Mouse (Mus musculus) spleen, adult 2 months (tissue): ENCODE measurements around the gene Atrip. TPM values are rescaled to one million over a fixed set of nuclear protein-coding genes. Genes with fewer than 3 reads are reported as not detected.

ENCODE experiments used
- DNase-seq, 2 experiments: peaks; one replicate each; pipeline versions ENCODE4 v3.0.0 to v3.0.0-alpha.2; 2012 to 2021; ENCODE audit warnings: low spot score in 2 of 2, low read depth in 1 of 2
- H3K27ac ChIP-seq: fragments of 200-500 bp; 2 replicates; pipeline ENCODE4 v1.5.1; 2012; ENCODE audit warnings: low read length, inconsistent platforms; ENCODE audit not compliant: insufficient read depth
- H3K27me3 ChIP-seq: fragments of 200-500 bp; 2 replicates; pipeline ENCODE4 v1.6.1; 2012; ENCODE audit warnings: mild to moderate bottlenecking, moderate library complexity, low read length, inconsistent platforms; ENCODE audit not compliant: control insufficient read depth, insufficient read depth
- H3K36me3 ChIP-seq: fragments of 200-500 bp; 2 replicates; pipeline ENCODE4 v1.6.1; 2012; ENCODE audit warnings: mild to moderate bottlenecking, low read length, inconsistent platforms; ENCODE audit not compliant: control insufficient read depth, insufficient read depth
- H3K4me1 ChIP-seq: fragments of 200-500 bp; 2 replicates; pipeline ENCODE4 v1.6.1; 2011; ENCODE audit warnings: inconsistent platforms; ENCODE audit not compliant: control insufficient read depth, insufficient read depth, insufficient read length
- H3K4me3 ChIP-seq: fragments of 200-500 bp; 2 replicates; pipeline ENCODE4 v1.5.1; 2011; ENCODE audit warnings: mild to moderate bottlenecking, inconsistent platforms; ENCODE audit not compliant: insufficient read depth, insufficient read length; ENCODE audit errors: extremely low read depth
- CTCF ChIP-seq: fragments of 200-500 bp; IDR thresholded peaks from 2 replicates; pipeline ENCODE4 v1.5.1; 2011; ENCODE audit warnings: mild to moderate bottlenecking, inconsistent platforms; ENCODE audit not compliant: insufficient read depth, insufficient read length, insufficient replicate concordance; ENCODE audit errors: extremely low read depth
- POLR2A ChIP-seq: fragments of 200-500 bp; IDR thresholded peaks from 2 replicates; pipeline ENCODE4 v1.6.1; 2011; ENCODE audit warnings: low read depth, low read length, inconsistent platforms
- WGBS: fragments of 180-500 bp; shearing (Covaris S2); methylation state at CpG from one replicate; pipeline ENCODE4 v1.1.7; 2018; 5-methylcytosine and 5-hydroxymethylcytosine counted together
- polyA plus RNA-seq: library from polyadenylated mRNA; depleted of rRNA; stranded (reverse); fragments of >200 nt; gene quantifications from 2 replicates; pipeline ENCODE4 v1.2.3, GENCODE M21; 2012

Gene Atrip
- polyA plus RNA-seq, 1 experiment: 16.2 TPM

DNA sequence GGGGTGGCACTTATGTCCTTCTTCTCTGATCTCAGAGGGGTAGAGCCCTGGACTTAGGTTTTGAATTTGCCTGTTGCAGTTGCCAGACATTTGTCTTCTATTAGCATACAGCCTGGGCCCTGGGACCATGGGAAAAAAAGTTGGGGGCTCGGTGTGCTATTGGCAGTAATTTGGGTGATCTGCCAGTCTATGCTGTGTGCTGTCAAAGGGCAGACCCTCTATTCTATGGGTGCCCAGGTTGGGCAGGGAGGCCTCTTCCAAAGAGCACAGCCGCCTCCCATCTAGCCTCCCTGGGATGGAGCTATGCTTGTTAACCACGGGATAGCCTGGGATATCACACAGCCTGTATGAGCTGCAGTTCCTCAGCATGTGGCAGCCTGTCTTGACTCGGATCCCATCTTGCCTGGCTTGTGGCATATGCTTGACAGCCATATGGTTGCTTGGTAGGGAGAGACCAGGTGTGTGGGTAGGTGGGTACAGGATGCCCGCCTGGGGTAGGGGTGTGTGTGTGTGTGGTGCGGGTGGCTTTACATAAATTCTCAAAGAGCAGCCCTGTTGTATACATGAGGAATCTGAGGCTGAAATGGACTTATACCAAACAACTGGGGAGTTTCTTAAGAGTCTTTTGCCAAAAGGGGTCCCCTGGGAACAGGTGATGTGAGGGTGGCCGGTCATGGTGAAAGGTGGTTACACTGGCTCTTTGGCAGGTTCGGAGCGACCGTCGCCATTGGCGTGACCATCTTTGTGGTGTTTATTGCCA is 18.5 kb downstream of the Atrip start:
- Histone ChIP-seq H3K36me3 (peaks cover 41% of the 10 kb centered on the region), H3K4me1 (peaks cover 29% of the 10 kb centered on the region; the same call in 1 of the 2 replicates), H3K27me3 (no peaks in the 10 kb centered on the region), H3K4me3 (peak overlapping the region; percentile 64), H3K27ac (peak overlapping the region; percentile 99)
- TF ChIP-seq POLR2A (no peak), CTCF (no peak)
- 66% methylated on average over 12 of the region's 12 CpGs for WGBS
- DNase-seq: no peak

DNA sequence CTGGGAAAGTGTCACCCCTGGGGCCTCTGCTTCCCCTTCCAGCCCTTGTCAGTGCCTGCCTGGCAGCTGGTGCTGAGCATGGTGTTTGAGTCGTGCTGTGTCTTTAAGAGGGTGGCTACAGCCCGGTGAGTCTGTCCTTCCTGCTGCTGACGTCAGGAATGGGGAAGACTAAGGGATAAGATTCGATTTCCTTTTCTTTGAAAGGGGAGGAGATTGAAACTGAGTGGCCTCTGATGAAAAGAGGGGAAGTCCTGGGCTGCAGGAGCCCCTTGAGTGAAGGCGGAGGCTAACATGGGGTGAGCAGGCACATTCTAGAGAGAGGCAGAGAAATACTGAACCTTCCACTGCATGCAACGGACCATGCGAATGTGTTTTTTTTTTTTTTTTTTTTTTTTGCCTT is 19.2 kb downstream of the Atrip start:
- WGBS: under 1% methylated on average over 7 of the region's 7 CpGs
- Histone ChIP-seq H3K27me3 (no peaks in the 10 kb centered on the region), H3K4me3 (peak overlapping the region; percentile 64), H3K4me1 (peaks cover 34% of the 10 kb centered on the region; the same call in 1 of the 2 replicates), H3K36me3 (peaks cover 41% of the 10 kb centered on the region), H3K27ac (peak overlapping the region; percentile 99)
- TF ChIP-seq CTCF (no peak), POLR2A (peak; percentile 9; the same call in 1 of the 2 replicates)
- peak in 1 of 2 experiments; percentile 75 for DNase-seq

DNA sequence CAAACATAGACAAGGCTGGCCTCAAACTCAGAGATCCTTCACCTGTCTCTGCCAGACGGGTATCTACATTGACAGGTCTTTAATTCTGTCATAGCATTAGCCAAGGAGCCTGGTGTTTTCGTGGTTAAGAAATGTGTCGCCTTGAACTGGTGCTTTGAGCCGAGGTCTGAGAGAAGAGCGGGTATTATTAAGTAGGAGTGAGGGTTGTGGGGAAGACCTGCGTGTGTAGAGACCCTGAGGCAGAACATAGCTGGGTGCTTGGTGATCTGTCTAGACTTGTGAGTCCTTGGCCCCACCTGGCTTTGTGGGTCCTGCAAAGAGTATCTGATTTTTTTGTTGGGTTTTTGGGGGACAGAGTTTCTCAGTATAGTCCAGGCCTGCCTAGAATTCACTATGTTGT is 20.1 kb downstream of the Atrip start:
- DNase-seq: no peak
- 41% methylated on average over 6 of the region's 6 CpGs for WGBS
- H3K27me3 ChIP-seq: no peaks in the 10 kb centered on the region
- peaks cover 37% of the 10 kb centered on the region; the same call in 1 of the 2 replicates for H3K4me1 ChIP-seq
- H3K4me3 ChIP-seq: peak overlapping the region; percentile 81
- H3K27ac ChIP-seq: peak overlapping the region; percentile 99
- peaks cover 41% of the 10 kb centered on the region for H3K36me3 ChIP-seq
- TF ChIP-seq POLR2A (no peak), CTCF (no peak)

DNA sequence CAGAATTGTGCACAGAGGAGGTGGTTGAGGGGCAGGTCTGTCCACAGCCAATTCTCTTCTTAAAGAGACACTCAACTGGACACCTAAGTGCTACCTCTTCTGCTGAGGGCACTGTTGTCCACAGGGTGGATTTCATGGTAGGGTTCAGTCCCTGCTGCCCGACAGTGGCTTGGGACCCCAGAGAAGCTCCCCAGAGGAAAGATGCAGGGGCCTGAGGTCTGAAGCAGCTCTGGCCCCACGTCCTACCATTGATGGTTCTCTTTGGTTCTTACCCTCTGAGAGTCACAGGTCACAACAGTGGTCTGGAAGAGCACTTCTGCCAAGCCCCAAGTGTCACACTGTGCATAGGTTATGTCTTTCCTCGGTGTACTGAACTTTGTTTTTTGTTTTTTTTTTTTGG is 20.6 kb downstream of the Atrip start:
- no peak for DNase-seq
- TF ChIP-seq CTCF (no peak), POLR2A (no peak)
- peak overlapping the region; percentile 99 for H3K27ac ChIP-seq
- H3K36me3 ChIP-seq: peaks cover 41% of the 10 kb centered on the region
- WGBS: 58% methylated on average over 3 of the region's 3 CpGs
- peak overlapping the region; percentile 81 for H3K4me3 ChIP-seq
- no peaks in the 10 kb centered on the region for H3K27me3 ChIP-seq
- peaks cover 38% of the 10 kb centered on the region; the same call in 1 of the 2 replicates for H3K4me1 ChIP-seq

DNA sequence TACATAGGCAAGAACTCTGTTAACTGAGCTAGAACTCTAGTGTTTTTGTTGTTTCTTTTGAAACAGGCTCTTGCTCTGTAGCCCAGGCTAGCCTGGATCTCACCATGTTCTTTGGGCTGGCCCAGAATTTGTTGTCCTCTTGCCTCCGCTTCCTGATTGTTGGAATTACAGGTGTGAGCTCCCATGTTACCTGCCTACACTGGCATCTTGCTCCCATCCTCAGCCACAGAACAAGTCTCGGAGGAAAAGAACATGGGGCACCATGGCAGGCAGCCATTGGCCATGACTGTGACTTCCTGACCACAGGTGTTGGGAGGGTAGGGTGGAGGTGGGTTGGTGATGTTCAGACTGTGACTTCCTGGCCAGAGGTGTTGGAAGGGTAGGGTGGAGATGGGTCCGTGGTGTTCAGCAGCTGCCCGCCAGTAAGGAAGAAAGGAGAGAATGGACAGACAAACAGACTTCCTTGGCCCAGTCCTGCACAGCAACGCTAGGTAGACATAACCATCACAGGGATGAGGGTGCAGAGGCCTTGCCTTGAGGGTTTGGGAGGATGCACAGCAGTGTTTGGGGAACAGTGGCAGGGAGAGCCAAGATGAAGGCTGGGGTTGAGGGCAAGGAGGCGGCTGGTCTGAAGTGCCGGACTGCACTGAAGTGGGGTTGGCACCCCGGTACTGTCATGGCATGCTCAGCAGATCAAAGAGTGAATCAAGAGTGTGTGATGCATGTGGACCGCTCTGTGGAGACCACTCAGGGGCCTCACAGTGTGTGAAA is 21.2 kb downstream of the Atrip start:
- DNase-seq: peak in 1 of 2 experiments; percentile 68
- 48% methylated on average over 9 of the region's 9 CpGs for WGBS
- TF ChIP-seq CTCF (no peak), POLR2A (peak; percentile 64)
- Histone ChIP-seq H3K4me1 (peaks cover 31% of the 10 kb centered on the region; the same call in 1 of the 2 replicates), H3K27ac (peak overlapping the region; percentile 99), H3K27me3 (no peaks in the 10 kb centered on the region), H3K4me3 (peak overlapping the region; percentile 81), H3K36me3 (peaks cover 36% of the 10 kb centered on the region)

DNA sequence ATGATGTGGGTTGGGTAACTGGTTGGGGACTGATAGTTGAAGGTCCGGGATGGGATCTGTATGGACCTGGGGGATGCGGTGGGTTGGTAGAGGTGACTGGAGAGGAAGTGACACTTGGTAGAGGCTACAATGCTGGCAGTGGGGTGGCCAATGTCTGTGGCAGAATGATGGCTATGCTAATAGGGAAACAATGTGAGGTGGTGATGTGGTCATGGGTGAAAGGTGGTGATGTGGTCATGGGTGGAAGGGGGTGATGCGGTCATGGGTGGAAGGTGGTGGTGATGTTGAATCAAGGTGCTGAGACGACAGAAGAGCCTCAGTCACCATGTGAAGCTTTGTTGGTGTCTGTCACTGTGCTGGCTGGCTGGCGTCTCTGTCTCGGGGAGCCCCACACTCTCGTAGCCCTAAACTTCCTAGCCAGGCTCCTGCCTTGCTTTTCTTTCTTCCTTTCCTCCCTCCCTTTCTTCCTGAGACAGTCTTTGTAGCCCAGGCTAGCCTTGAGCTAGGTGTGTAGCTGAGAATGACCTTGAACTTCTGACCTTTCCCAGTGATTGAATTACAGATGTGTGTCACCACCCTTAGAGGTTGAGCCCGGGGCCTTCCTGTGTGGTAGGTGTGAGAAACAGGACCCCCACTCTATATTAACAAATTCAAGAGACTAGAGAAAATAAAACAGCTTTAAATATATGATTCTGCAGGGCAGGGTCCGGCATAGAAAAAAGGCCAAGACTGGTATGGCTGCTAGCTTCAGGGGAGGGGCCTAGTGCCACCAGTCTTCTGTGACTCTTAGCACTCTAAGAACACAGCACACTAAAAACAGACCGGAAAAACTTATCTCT is 22.1 kb downstream of the Atrip start:
- 24% methylated on average over 10 of the region's 10 CpGs for WGBS
- peak; percentile 66 to 87 for DNase-seq
- peak overlapping the region; percentile 81 for H3K4me3 ChIP-seq

More for the DNA sequence above, 22.1 kb downstream of the Atrip start:
- no peaks in the 10 kb centered on the region for H3K27me3 ChIP-seq
- peaks cover 25% of the 10 kb centered on the region; the same call in 1 of the 2 replicates for H3K4me1 ChIP-seq
- TF ChIP-seq CTCF (no peak), POLR2A (peak; percentile 63)
- peaks cover 29% of the 10 kb centered on the region for H3K36me3 ChIP-seq
- peak overlapping the region; percentile 99 for H3K27ac ChIP-seq
